Mouse (Mus musculus) cerebellum, postnatal 25 days (tissue): ENCODE results near the gene Zfp57.

Source experiments
- DNase-seq, 2 experiments: peaks; one replicate each; pipeline ENCODE4 v3.0.0; 2021; ENCODE audit warnings: mixed read lengths in 2 of 2

The Zfp57 gene

GRCm38 (mm10) chr17:37046312-37047112 lies 45.5 kb downstream of the Zfp57 start:
- peak in 1 of 2 experiments; percentile 87 for DNase-seq

GRCm38 (mm10) chr17:37047332-37047976 lies 46.5 kb downstream of the Zfp57 start:
- DNase-seq = peak; percentile 43 to 44

GRCm38 (mm10) chr17:37047981-37048380 lies 47.0 kb downstream of the Zfp57 start:
- DNase-seq = peak in 1 of 2 experiments; percentile 22

- DNase-seq = peak; percentile 27 to 35
These were observed 47.4 kb downstream of the Zfp57 start for GRCm38 (mm10) chr17:37048383-37048782.

- DNase-seq = peak; percentile 89 to 94
These were observed 48.8 kb downstream of the Zfp57 start for GRCm38 (mm10) chr17:37049570-37050310.

GRCm38 (mm10) chr17:37050399-37050798 lies 49.4 kb downstream of the Zfp57 start:
- peak; percentile 95 to 97 for DNase-seq

GRCm38 (mm10) chr17:37050876-37051275 lies 49.9 kb downstream of the Zfp57 start:
- no peak for DNase-seq

GRCm38 (mm10) chr17:37051745-37052144 lies 50.8 kb downstream of the Zfp57 start:
- no peak for DNase-seq

- DNase-seq = no peak
These were observed 56.0 kb downstream of the Zfp57 start for GRCm38 (mm10) chr17:37056957-37057356.
